Mouse (Mus musculus) thymus, postnatal 0 days (tissue): ENCODE measurements around the gene Cbx8. TPM values are rescaled to one million over a fixed set of nuclear protein-coding genes. Genes with fewer than 3 reads are reported as not detected.

Experiments used
- DNase-seq: peaks from one replicate; pipeline ENCODE4 v3.0.0-alpha.2; 2015; ENCODE audit warnings: low spot score
- polyA plus RNA-seq: library from polyadenylated mRNA; unstranded; fragments of >200 nt; fragmentation: Nextera tagmentation; extraction: Ambion mirVana; gene quantifications from 2 replicates; pipeline ENCODE4 v1.2.1, GENCODE M21; 2015

The Cbx8 gene
- polyA plus RNA-seq, 1 experiment from 2014 or later = 12.3 TPM

GRCm38 (mm10) chr11:119035094-119035685, 5.6 kb downstream of the Cbx8 start:
- DNase-seq = no peak

GRCm38 (mm10) chr11:119034635-119035034, 6.1 kb downstream of the Cbx8 start:
- DNase-seq = no peak

- peak; percentile 80 for DNase-seq
Observed at GRCm38 (mm10) chr11:119033874-119034558, 6.8 kb downstream of the Cbx8 start.

GRCm38 (mm10) chr11:119026203-119026602, 14.6 kb downstream of the Cbx8 start:
- DNase-seq = no peak

- no peak for DNase-seq
Observed at GRCm38 (mm10) chr11:119024260-119024659, 16.5 kb downstream of the Cbx8 start.

- peak; percentile 47 for DNase-seq
Observed at GRCm38 (mm10) chr11:119023616-119023980, 17.2 kb downstream of the Cbx8 start.

- DNase-seq = peak; percentile 90
Observed at GRCm38 (mm10) chr11:119022895-119023615, 17.7 kb downstream of the Cbx8 start, which contains the start of gene Cbx2. Gene Cbx2 (plus strand): TSS chr11:119022962.

- no peak for DNase-seq
Observed at GRCm38 (mm10) chr11:119022068-119022894, 18.5 kb downstream of the Cbx8 start.

GRCm38 (mm10) chr11:119021180-119021579, 19.6 kb downstream of the Cbx8 start:
- no peak for DNase-seq

GRCm38 (mm10) chr11:119017506-119017905, 23.3 kb downstream of the Cbx8 start:
- no peak for DNase-seq

- DNase-seq = no peak
Observed at GRCm38 (mm10) chr11:119014455-119014854, 26.3 kb downstream of the Cbx8 start.

- DNase-seq = peak; percentile 57
Observed at GRCm38 (mm10) chr11:119007461-119008456, 33.0 kb downstream of the Cbx8 start.

- DNase-seq = no peak
Observed at GRCm38 (mm10) chr11:119006462-119006861, 34.3 kb downstream of the Cbx8 start.

GRCm38 (mm10) chr11:119005547-119006275, 35.1 kb downstream of the Cbx8 start:
- DNase-seq = peak; percentile 30

- no peak for DNase-seq
Observed at GRCm38 (mm10) chr11:119001493-119002128, 39.2 kb downstream of the Cbx8 start.

GRCm38 (mm10) chr11:119000877-119001276, 39.9 kb downstream of the Cbx8 start:
- DNase-seq = no peak

- DNase-seq = no peak
Observed at GRCm38 (mm10) chr11:118999361-118999804, 41.4 kb downstream of the Cbx8 start.

- DNase-seq = peak; percentile 88
Observed at GRCm38 (mm10) chr11:118998540-118999265, 42.1 kb downstream of the Cbx8 start.
